Mouse (Mus musculus) myocyte (in vitro differentiated cells): ENCODE results near the gene Gck.

Experiments
- E2F4 ChIP-seq: IDR thresholded peaks from one replicate; pipeline ENCODE4 v1.6.1; 2011; ENCODE audit warnings: mild to moderate bottlenecking, control low read depth, moderate library complexity; ENCODE audit not compliant: insufficient read depth
- MAX ChIP-seq: IDR thresholded peaks from one replicate; pipeline ENCODE4 v1.6.1; 2011; ENCODE audit warnings: low read depth, mild to moderate bottlenecking, control low read depth
- MYOG ChIP-seq, 3 experiments: IDR thresholded peaks; one replicate each; pipeline ENCODE4 v1.6.1; 2011; ENCODE audit warnings: control low read depth in 2 of 3, low read depth in 2 of 3, mild to moderate bottlenecking in 2 of 3; ENCODE audit not compliant: insufficient read length in 2 of 3, control insufficient read depth in 1 of 3, insufficient read depth in 1 of 3
- POLR2A ChIP-seq: IDR thresholded peaks from one replicate; pipeline ENCODE4 v1.6.1; 2011; ENCODE audit warnings: low read depth, mild to moderate bottlenecking, control low read depth, moderate library complexity; ENCODE audit not compliant: insufficient read length
- SRF ChIP-seq: IDR thresholded peaks from one replicate; pipeline ENCODE4 v1.6.1; 2011; ENCODE audit warnings: low read depth; ENCODE audit not compliant: control insufficient read depth, insufficient read length
- TCF3 ChIP-seq: IDR thresholded peaks from one replicate; pipeline ENCODE4 v1.6.1; 2011; ENCODE audit warnings: low read depth, control low read depth; ENCODE audit not compliant: insufficient read length
- USF1 ChIP-seq: IDR thresholded peaks from one replicate; pipeline ENCODE4 v1.6.1; 2011; ENCODE audit warnings: low read depth, mild to moderate bottlenecking, control low read depth, moderate library complexity

- TF ChIP-seq E2F4, result no peak
- no peak for TF ChIP-seq POLR2A
- TF ChIP-seq SRF, result no peak
- TF ChIP-seq MAX, result no peak
- no peak for TF ChIP-seq MYOG (IDR thresholded peaks at IDR 0.05; ENCODE audit: control insufficient read depth in 1 of 3, insufficient read depth in 1 of 3, insufficient read length in 2 of 3, low read depth in 2 of 3)
- no peak for TF ChIP-seq TCF3
- TF ChIP-seq USF1, result no peak
Observed at GRCm38 (mm10) chr11:5869331-5869730, 80.5 kb downstream of the Gck start.
